Mouse (Mus musculus) left cerebral cortex, postnatal 25 days (tissue): ENCODE measurements around the gene Gramd1a. TPM values are rescaled to one million over a fixed set of nuclear protein-coding genes. Genes with fewer than 3 reads are reported as not detected.

ENCODE experiments used
- DNase-seq, 2 experiments: peaks; one replicate each; pipeline ENCODE4 v3.0.0; 2022; ENCODE audit warnings: low spot score in 2 of 2, mixed read lengths in 1 of 2
- intact Hi-C: fragments of 180-260 bp; cut with DNase I; formaldehyde crosslinking; loops from one replicate; pipeline ENCODE4 v1.15.1; 2025
- total RNA-seq, 2 experiments: library from RNA; stranded (reverse); gene quantifications; 2 replicates each; pipeline ENCODE4 v1.2.3; 2021

Gene Gramd1a
- total RNA-seq, 2 experiments from 2014 or later: 108 to 110 TPM

GRCm38 (mm10) chr7:31153536-31154320, 2.0 kb downstream of the Gramd1a start:
- no peak for DNase-seq
- intact Hi-C loops: no loop called here

GRCm38 (mm10) chr7:31151301-31152241, 4.1 kb downstream of the Gramd1a start:
- DNase-seq: peak in 1 of 2 experiments; percentile 53
- intact Hi-C loops: loop anchor here (1.0 kb wide), 1 partner anchor 24 kb away; the partner anchor contains the start of gene Scn1b

DNA sequence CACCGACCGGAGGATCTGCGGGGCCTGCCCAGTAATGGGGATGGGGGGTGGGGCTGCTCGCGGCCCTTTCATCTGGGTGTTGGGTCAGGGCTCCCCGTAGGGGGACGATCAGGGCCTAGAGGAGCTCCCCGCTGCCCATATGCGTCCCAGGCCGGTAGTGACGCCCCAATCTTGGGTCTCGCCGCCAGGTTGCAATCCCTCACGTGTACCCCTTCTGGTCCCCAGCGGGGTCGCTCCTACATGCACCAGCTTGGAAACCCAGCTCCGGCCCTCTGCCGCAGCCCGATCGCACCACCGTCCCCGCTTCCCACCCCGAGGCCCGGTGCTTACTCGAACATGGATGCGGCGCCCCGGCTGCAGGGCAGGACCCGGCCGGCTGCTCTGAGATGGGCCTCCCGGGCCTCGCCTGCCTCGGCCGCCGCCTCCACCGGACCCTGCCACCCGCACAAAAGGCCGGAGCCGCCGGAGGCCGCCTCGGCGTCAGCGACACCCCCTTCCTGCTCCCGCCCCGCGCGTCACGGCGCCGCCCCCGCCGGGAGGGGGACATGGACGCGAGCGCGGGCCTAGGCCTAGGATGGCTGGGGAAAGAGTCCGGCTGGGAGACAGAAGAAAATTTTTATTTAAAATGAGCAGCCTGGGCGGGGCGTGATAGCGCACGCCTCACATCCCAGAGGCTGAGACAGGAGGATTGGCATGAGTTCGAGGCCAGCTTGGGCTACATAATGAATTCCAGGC, 5.0 kb downstream of the Gramd1a start:
- intact Hi-C loops: loop anchor here (1.0 kb wide), 1 partner anchor 23 kb away; the partner anchor contains the start of gene Scn1b
- DNase-seq: peak; percentile 90

DNA sequence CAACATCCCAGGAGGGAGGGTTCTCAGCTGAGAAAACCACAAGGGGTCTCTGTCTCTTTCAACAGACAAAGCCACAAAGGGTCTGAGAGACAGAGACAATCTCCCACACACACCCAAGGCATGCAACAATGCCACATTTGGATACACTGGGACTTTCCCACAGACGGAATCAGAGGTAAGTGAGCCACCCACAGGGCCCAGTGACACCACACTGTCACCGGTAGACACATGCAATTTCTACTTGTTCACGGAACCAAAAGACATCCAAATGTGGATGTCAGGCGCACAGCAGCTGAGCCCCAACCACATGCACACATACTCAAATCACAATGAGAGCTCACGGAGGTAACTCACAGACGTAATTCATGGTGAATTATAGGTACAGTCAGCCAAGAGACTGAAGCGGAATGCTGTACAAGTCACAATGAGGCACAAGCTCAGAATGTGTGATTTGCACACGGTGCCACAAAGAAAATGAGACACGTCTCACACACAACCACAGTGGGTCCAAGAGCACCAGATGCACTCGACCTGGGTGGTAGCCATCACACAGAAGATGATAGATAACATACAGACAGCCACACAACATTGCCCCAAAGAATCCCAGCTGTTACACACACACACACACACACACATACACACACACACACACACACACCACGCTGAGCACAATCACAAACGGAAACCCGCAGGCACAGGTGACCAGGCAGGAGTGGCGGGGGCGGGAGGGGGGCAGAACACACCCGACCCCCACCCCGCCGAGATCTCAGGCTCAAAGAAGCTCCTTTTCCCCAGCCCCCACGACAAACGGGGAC, 5.7 kb downstream of the Gramd1a start:
- DNase-seq: peak in 1 of 2 experiments; percentile 61
- intact Hi-C loops: no loop called here

- DNase-seq: no peak
- intact Hi-C loops: no loop called here
These were observed 6.4 kb downstream of the Gramd1a start for GRCm38 (mm10) chr7:31149271-31149670.

DNA sequence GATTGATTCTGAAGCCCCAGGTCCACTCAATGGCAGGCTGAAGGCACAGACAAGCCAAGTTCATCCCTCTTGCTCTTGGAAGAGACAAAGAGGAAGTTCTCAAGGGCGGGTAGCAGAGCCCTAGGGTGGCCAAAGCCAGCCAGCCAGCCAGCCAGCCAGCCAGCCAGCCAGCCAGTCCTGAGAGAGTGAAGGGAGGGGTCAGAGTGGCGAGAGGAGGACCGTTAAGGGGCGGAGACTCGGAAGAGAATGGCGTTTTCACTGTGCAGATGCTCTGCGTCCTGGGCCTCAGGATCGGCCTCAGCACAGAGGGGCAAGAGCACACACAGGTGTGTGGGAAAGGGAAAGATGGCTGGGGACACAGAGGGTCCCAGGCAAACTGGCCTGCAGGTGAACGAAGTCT, 6.9 kb downstream of the Gramd1a start:
- peak in 1 of 2 experiments; percentile 46 for DNase-seq

GRCm38 (mm10) chr7:31148086-31148485, 7.6 kb downstream of the Gramd1a start:
- DNase-seq: no peak
- intact Hi-C loops: no loop called here

More for the DNA sequence above, 6.9 kb downstream of the Gramd1a start:
- intact Hi-C loops: no loop called here

GRCm38 (mm10) chr7:31145596-31146160, 10.0 kb downstream of the Gramd1a start:
- intact Hi-C loops: no loop called here
- no peak for DNase-seq

- intact Hi-C loops: no loop called here
- DNase-seq: no peak
These were observed 10.8 kb downstream of the Gramd1a start for GRCm38 (mm10) chr7:31144886-31145285.

GRCm38 (mm10) chr7:31140941-31141340, 14.8 kb downstream of the Gramd1a start:
- intact Hi-C loops: no loop called here
- no peak for DNase-seq

GRCm38 (mm10) chr7:31140302-31140701, 15.4 kb downstream of the Gramd1a start:
- intact Hi-C loops: no loop called here
- no peak for DNase-seq

DNA sequence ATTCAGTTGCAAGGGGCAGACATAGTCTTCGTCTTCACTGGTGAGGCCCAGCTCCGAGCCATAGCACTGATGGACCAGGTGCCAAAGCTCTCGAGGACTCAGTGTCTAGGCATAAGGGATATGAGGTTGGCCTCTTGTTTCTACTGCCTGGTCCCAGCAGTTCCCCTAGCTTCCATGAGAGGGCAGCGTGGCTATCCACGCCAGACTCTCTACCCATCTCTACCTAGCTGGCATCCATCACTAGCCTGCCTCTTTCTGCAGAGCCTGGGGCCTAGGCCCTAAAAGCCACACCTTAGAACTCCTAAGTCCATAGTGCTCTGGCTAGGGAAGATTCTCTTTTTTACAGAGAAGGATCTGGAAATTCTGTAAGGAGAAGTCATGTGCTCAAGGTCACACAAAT, 15.9 kb downstream of the Gramd1a start:
- intact Hi-C loops: loop anchor here (2.0 kb wide), 1 partner anchor 37 kb away; no protein-coding TSS in a partner anchor
- DNase-seq: peak; percentile 66 to 81

DNA sequence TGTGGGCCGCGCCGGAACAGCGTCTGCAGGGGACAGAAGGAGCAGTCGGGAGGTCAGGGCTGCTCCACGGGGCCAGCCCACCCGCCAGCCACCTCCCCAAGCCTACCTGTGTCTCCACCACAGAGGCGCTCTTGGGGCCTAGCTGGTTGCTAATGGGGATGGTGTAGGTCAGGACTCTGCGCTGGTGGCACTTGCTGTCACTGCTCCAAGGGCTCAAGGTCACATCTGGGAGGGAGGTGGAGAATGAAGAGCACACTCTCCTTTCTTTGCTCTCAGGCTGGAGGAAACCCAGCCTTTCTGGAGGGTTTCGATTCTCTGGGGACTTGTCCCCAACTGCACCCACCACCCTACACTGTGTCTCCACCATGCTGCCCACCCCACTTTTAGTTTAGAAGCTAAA, 20.0 kb downstream of the Gramd1a start:
- intact Hi-C loops: no loop called here
- no peak for DNase-seq

DNA sequence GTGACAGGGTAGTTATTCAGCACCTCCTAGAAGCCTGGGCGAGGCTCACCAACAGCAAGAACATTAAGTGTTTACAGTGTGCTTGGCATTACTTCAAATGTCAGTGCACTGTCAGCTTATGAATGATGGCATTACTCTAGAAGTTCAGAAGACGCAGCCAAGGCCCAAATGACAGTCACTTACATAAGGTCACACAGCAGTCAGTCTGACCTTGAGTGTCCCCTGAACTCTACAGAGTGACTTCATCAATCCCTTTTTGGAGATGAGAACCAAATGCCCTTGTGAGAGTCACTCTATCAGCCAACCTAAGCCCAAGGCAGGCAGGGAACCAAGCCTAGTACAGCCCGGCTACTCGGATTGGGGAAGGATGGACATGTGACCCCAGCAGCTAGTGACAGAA, 23.8 kb downstream of the Gramd1a start:
- intact Hi-C loops: no loop called here

DNA sequence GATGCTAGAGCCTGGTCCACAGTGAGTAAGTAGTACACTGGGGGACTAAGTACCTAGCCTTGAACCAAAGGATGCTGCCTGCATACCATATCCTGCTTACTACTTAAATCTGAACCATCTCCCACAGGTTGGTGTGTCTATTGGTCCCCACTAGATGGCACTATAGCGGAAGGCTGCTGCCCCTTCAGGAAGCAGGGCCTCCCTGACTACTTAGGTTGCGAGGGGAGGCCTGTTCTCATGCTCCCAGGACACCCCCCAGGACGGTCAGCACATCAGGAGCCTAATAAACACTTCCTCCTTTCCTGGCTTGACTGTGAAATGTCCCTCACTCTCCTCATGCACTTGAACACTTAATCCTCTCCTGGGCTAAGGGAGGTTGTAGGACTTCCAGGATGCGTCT, 24.9 kb downstream of the Gramd1a start:
- peak; percentile 64 to 73 for DNase-seq
- intact Hi-C loops: no loop called here

More for the DNA sequence above, 23.8 kb downstream of the Gramd1a start:
- no peak for DNase-seq

DNA sequence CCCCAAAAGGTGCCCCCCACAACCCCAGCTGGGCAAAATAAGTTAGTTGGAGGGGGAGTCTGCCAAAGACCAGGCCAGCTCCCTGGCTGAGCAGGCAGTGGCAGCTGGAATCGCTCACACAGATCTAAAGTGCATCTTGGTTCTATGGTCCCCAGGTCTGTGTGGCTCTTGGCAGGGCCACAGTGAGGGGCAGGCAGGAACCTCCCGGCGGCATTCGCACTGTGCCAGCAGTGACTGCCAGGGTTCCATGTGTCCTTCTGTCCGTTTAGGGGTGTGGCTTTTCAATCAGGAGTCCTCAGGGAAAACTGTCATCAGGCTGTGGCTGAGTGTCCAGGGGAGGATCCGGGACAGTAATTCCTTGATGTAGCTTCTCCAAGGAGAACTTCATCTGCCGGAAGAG, 25.5 kb downstream of the Gramd1a start:
- DNase-seq: no peak
- intact Hi-C loops: no loop called here

DNA sequence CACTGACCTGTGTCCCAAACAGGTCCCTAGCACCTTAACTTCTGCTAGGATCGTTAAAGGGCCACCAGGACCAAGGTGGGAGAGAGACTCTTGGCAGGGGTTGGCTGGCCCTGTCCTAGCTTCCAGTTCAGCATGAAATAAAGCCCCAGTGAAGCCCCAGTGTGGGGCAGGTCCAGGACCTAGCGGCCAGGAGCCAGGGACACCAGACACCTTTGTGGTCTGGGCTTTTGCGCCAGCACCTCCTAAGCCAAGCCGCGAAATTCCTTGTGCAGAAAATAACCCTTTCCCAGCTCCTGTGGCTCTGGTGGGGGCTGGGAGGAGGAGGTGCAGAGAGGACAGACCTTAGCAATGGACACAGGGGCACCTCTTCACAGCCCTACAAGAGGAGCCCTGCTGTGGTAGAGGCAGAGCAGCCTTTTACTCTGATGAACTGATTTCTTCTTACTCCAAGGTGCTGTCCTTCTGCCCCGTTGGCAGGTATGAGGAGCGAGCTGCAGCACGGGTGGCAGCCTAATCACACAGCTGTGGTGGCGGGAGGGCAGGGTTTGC, 27.5 kb downstream of the Gramd1a start:
- DNase-seq: no peak

More for the DNA sequence above, 27.5 kb downstream of the Gramd1a start:
- intact Hi-C loops: no loop called here
